Mouse (Mus musculus): ENCODE data around the gene Atp1b2. TPM values are rescaled to one million over a fixed set of nuclear protein-coding genes. Genes with fewer than 3 reads are reported as not detected.

The Atp1b2 gene
- polyA plus RNA-seq, 1 experiment from 2014 or later: 25.6 TPM

GRCm38 (mm10) chr11:69585718-69586325 is 19.9 kb downstream of the Atp1b2 start:
- H3K4me1 ChIP-seq (ENCODE audit: control insufficient read depth, insufficient read depth, low read length): peaks cover 7% of the 10 kb centered on the region
- no peak overlapping the region for H3K9ac ChIP-seq (ENCODE audit: low read length)
- H3K4me2 ChIP-seq (ENCODE audit: low read depth, low read length): no peak overlapping the region
- WGBS: 65% methylated on average over 7 of the region's 7 CpGs
- no peak for ATAC-seq (replicated peaks; ENCODE audit: extremely low read depth, insufficient read depth, low FRiP score)
- H3K4me3 ChIP-seq (ENCODE audit: low read length): no peak overlapping the region
- H3K9me3 ChIP-seq (replicated peaks; ENCODE audit: control insufficient read depth, low read length): no peaks in the 10 kb centered on the region
- peaks cover 35% of the 10 kb centered on the region for H3K36me3 ChIP-seq (ENCODE audit: control insufficient read depth, insufficient read depth)
- H3K27me3 ChIP-seq (ENCODE audit: control insufficient read depth, insufficient read depth, low read length): no peaks in the 10 kb centered on the region
- H3K27ac ChIP-seq (ENCODE audit: low read length): no peak overlapping the region

DNA sequence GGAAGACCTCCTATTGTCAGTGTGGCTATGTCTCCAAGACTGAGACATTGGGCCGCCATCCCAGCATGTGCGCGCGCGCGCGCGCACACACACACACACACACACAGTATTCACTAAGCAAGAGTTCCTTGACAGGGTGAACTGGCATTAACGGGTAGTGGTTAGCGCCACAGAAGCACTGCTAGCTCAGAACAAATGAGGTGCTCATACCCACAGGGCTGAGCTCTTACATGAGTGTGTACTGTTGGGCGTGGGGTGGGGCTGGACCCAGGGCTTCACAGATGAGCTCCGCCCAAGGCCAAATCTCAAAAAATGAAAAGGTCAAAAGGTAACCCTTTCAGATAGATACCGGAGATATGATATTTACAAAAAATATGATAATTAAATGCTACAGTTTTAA is 20.8 kb downstream of the Atp1b2 start:
- H3K9ac ChIP-seq (ENCODE audit: low read length): no peak overlapping the region
- H3K4me1 ChIP-seq (ENCODE audit: control insufficient read depth, insufficient read depth, low read length): peaks cover 7% of the 10 kb centered on the region
- H3K27me3 ChIP-seq (ENCODE audit: control insufficient read depth, insufficient read depth, low read length): no peaks in the 10 kb centered on the region
- no peak for ATAC-seq (replicated peaks; ENCODE audit: extremely low read depth, insufficient read depth, low FRiP score)
- peaks cover 28% of the 10 kb centered on the region for H3K36me3 ChIP-seq (ENCODE audit: control insufficient read depth, insufficient read depth)
- 95% methylated on average over 13 of the region's 13 CpGs for WGBS
- H3K4me3 ChIP-seq (ENCODE audit: low read length): no peak overlapping the region
- H3K27ac ChIP-seq (ENCODE audit: low read length): no peak overlapping the region
- H3K4me2 ChIP-seq (ENCODE audit: low read depth, low read length): no peak overlapping the region
- H3K9me3 ChIP-seq (replicated peaks; ENCODE audit: control insufficient read depth, low read length): no peaks in the 10 kb centered on the region

- Histone ChIP-seq H3K9ac (ENCODE audit: low read length) (no peak overlapping the region), H3K27ac (ENCODE audit: low read length) (no peak overlapping the region), H3K4me1 (ENCODE audit: control insufficient read depth, insufficient read depth, low read length) (peaks cover 9% of the 10 kb centered on the region), H3K4me2 (ENCODE audit: low read depth, low read length) (no peak overlapping the region), H3K9me3 (replicated peaks; ENCODE audit: control insufficient read depth, low read length) (no peaks in the 10 kb centered on the region), H3K27me3 (ENCODE audit: control insufficient read depth, insufficient read depth, low read length) (no peaks in the 10 kb centered on the region), H3K36me3 (ENCODE audit: control insufficient read depth, insufficient read depth) (peaks cover 18% of the 10 kb centered on the region), H3K4me3 (ENCODE audit: low read length) (no peak overlapping the region)
- no peak for ATAC-seq (replicated peaks; ENCODE audit: extremely low read depth, insufficient read depth, low FRiP score)
- WGBS: 82% methylated on average over 7 of the region's 7 CpGs
These were observed 21.7 kb downstream of the Atp1b2 start for GRCm38 (mm10) chr11:69584008-69584407.

- Histone ChIP-seq H3K27ac (ENCODE audit: low read length) (no peak overlapping the region; the same call in 1 of the 2 replicates), H3K4me1 (ENCODE audit: control insufficient read depth, insufficient read depth, low read length) (peaks cover 20% of the 10 kb centered on the region), H3K4me2 (ENCODE audit: low read depth, low read length) (peak overlapping the region; percentile 79), H3K9ac (ENCODE audit: low read length) (peak overlapping the region; percentile 80), H3K4me3 (ENCODE audit: low read length) (peak overlapping the region; percentile 88), H3K27me3 (ENCODE audit: control insufficient read depth, insufficient read depth, low read length) (no peaks in the 10 kb centered on the region), H3K36me3 (ENCODE audit: control insufficient read depth, insufficient read depth) (peaks cover 2% of the 10 kb centered on the region; the same call in 1 of the 2 replicates), H3K9me3 (replicated peaks; ENCODE audit: control insufficient read depth, low read length) (no peaks in the 10 kb centered on the region)
- WGBS: 58% methylated on average over 9 of the region's 9 CpGs
- no peak for ATAC-seq (replicated peaks; ENCODE audit: extremely low read depth, insufficient read depth, low FRiP score)
These were observed 23.4 kb downstream of the Atp1b2 start for GRCm38 (mm10) chr11:69582230-69582805.

DNA sequence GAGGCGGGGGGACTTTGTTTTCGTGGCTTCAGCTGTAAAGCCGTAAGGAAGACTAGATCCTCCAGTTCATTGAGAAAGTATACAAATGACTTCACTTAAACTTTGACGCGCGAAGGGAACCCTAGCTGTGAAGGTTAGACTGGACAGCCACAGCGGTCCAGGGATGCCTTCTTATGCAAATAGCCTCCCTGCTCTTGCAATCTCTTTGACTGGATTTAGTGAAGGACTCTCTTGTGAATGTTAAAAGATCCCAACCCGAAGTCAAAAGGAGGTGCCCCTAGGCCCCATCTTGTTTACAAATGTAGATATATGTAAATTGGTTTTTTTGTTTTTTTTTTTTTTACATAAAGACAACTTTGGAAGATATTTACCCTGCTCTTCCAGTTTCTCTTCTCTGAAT is 23.9 kb downstream of the Atp1b2 start:
- peak overlapping the region; percentile 96 for H3K27ac ChIP-seq (ENCODE audit: low read length)

GRCm38 (mm10) chr11:69581147-69581688 is 24.5 kb downstream of the Atp1b2 start:
- H3K9me3 ChIP-seq (replicated peaks; ENCODE audit: control insufficient read depth, low read length): no peaks in the 10 kb centered on the region
- peaks cover 2% of the 10 kb centered on the region; the same call in 1 of the 2 replicates for H3K36me3 ChIP-seq (ENCODE audit: control insufficient read depth, insufficient read depth)
- H3K9ac ChIP-seq (ENCODE audit: low read length): peak overlapping the region; percentile 80
- peak overlapping the region; percentile 79 for H3K4me2 ChIP-seq (ENCODE audit: low read depth, low read length)
- peak overlapping the region; percentile 88 for H3K4me3 ChIP-seq (ENCODE audit: low read length)
- H3K27ac ChIP-seq (ENCODE audit: low read length): peak overlapping the region; percentile 96
- ATAC-seq (replicated peaks; ENCODE audit: extremely low read depth, insufficient read depth, low FRiP score): peak; percentile 80
- no peaks in the 10 kb centered on the region for H3K27me3 ChIP-seq (ENCODE audit: control insufficient read depth, insufficient read depth, low read length)
- H3K4me1 ChIP-seq (ENCODE audit: control insufficient read depth, insufficient read depth, low read length): peaks cover 24% of the 10 kb centered on the region
- WGBS: 0% methylated on average over 36 of the region's 36 CpGs

More for the DNA sequence above, 23.9 kb downstream of the Atp1b2 start:
- Histone ChIP-seq H3K9ac (ENCODE audit: low read length) (peak overlapping the region; percentile 80), H3K9me3 (replicated peaks; ENCODE audit: control insufficient read depth, low read length) (no peaks in the 10 kb centered on the region), H3K27me3 (ENCODE audit: control insufficient read depth, insufficient read depth, low read length) (no peaks in the 10 kb centered on the region), H3K4me2 (ENCODE audit: low read depth, low read length) (peak overlapping the region; percentile 79), H3K36me3 (ENCODE audit: control insufficient read depth, insufficient read depth) (peaks cover 2% of the 10 kb centered on the region; the same call in 1 of the 2 replicates), H3K4me3 (ENCODE audit: low read length) (peak overlapping the region; percentile 88), H3K4me1 (ENCODE audit: control insufficient read depth, insufficient read depth, low read length) (peaks cover 24% of the 10 kb centered on the region)
- no peak for ATAC-seq (replicated peaks; ENCODE audit: extremely low read depth, insufficient read depth, low FRiP score)
- 2% methylated on average over 8 of the region's 8 CpGs for WGBS

DNA sequence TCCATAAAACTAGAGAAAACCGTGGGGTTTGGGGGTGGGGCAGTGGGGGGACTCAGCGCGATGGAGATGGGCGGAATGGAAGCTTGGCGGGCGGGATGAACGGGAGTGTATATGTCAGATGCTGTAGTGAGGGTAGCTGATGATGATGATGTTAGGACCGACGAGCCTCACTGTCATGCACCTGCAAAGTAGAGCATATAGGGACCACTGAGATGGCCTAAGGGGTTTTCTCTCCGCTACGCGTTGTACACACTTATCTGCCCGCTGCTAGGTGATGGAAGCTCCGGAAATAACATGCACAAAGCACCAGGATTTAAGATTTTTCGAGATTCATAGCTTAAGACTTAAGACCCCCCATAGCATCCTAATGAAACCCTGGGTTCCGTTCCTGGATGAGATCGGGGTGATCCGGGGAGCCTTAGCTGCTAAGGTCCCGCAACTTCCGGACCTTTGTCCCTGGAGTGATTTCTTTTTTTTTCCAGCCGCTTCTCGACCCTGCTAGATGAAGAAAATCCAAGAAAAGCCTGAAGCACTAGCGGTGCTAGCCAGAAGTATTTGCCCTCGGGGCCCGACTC is 25.1 kb downstream of the Atp1b2 start:
- peak overlapping the region; percentile 80 for H3K9ac ChIP-seq (ENCODE audit: low read length)
- no peak for ATAC-seq (replicated peaks; ENCODE audit: extremely low read depth, insufficient read depth, low FRiP score)
- peak overlapping the region; percentile 96 for H3K27ac ChIP-seq (ENCODE audit: low read length)
- H3K9me3 ChIP-seq (replicated peaks; ENCODE audit: control insufficient read depth, low read length): no peaks in the 10 kb centered on the region
- H3K36me3 ChIP-seq (ENCODE audit: control insufficient read depth, insufficient read depth): peaks cover 2% of the 10 kb centered on the region; the same call in 1 of the 2 replicates
- H3K4me3 ChIP-seq (ENCODE audit: low read length): peak overlapping the region; percentile 88
- H3K27me3 ChIP-seq (ENCODE audit: control insufficient read depth, insufficient read depth, low read length): no peaks in the 10 kb centered on the region
- H3K4me2 ChIP-seq (ENCODE audit: low read depth, low read length): peak overlapping the region; percentile 79
- under 1% methylated on average over 25 of the region's 25 CpGs for WGBS
- H3K4me1 ChIP-seq (ENCODE audit: control insufficient read depth, insufficient read depth, low read length): peaks cover 24% of the 10 kb centered on the region

GRCm38 (mm10) chr11:69580091-69580514 is 25.6 kb downstream of the Atp1b2 start, which contains the start of the genes Wrap53 and Trp53:
TSS of gene Wrap53 (minus strand) at chr11:69580255.
TSS of gene Trp53 (plus strand) at chr11:69580359.
- Histone ChIP-seq H3K4me2 (ENCODE audit: low read depth, low read length) (peak within 1 kb of the TSS; percentile 79), H3K9ac (ENCODE audit: low read length) (peak within 1 kb of the TSS; percentile 81), H3K36me3 (ENCODE audit: control insufficient read depth, insufficient read depth) (peaks cover 2% of the 10 kb centered on the region; the same call in 1 of the 2 replicates), H3K4me1 (ENCODE audit: control insufficient read depth, insufficient read depth, low read length) (peaks cover 24% of the 10 kb centered on the region), H3K4me3 (ENCODE audit: low read length) (peak within 1 kb of the TSS; percentile 88), H3K27me3 (ENCODE audit: control insufficient read depth, insufficient read depth, low read length) (no peaks in the 10 kb centered on the region), H3K27ac (ENCODE audit: low read length) (peak within 1 kb of the TSS; percentile 96), H3K9me3 (replicated peaks; ENCODE audit: control insufficient read depth, low read length) (no peaks in the 10 kb centered on the region)
- 0% methylated on average over 13 of the region's 13 CpGs for WGBS
- peak; percentile 68 for ATAC-seq (replicated peaks; ENCODE audit: extremely low read depth, insufficient read depth, low FRiP score)

Measured in heart, embryonic 16.5 days (tissue).